Mouse (Mus musculus): ENCODE measurements around the gene Tbx15.

GRCm38 (mm10) chr3:99295301-99295700, 55.1 kb downstream of the Tbx15 start:
- TF ChIP-seq POLR2A (IDR thresholded peaks at IDR 0.05; ENCODE audit: control insufficient read depth, low read depth, low read length), result no peak
- no peak for TF ChIP-seq CTCF (IDR thresholded peaks at IDR 0.05; ENCODE audit: control insufficient read depth, insufficient read depth, insufficient replicate concordance, low read depth, low read length)
